Mouse (Mus musculus): Measurements from ENCODE around the gene Zcchc24. TPM values are rescaled to one million over a fixed set of nuclear protein-coding genes. Genes with fewer than 3 reads are reported as not detected.

Gene Zcchc24
- total and polyA plus RNA-seq, 2 experiments from 2014 or later = 13.9 to 34.3 TPM

GRCm38 (mm10) chr14:25765146-25765545 lies 3.7 kb downstream of the Zcchc24 start:
- Histone ChIP-seq H3K36me3 (ENCODE audit: insufficient read depth, low read length) (no peaks in the 10 kb centered on the region), H3K27me3 (ENCODE audit: insufficient read depth, low read length) (peaks cover 14% of the 10 kb centered on the region), H3K4me3 (ENCODE audit: low read depth, low read length) (no peak overlapping the region), H3K4me1 (ENCODE audit: insufficient read depth, low read length) (no peaks in the 10 kb centered on the region), H3K27ac (ENCODE audit: low read depth, low read length) (peak overlapping the region; percentile 62), H3K9ac (replicated peaks; ENCODE audit: low read length, poor library complexity, severe bottlenecking) (no peak overlapping the region), H3K9me3 (ENCODE audit: low read length) (no peaks in the 10 kb centered on the region), H3K4me2 (ENCODE audit: low read depth, low read length, poor library complexity, severe bottlenecking) (peak overlapping the region; percentile 20; the same call in 1 of the 2 replicates)
- ATAC-seq (ENCODE audit: low FRiP score) (no peak), DNase-seq (ENCODE audit: low spot score) (peak; percentile 30)
- 37% methylated on average over 12 of the region's 12 CpGs for WGBS
- no peak for TF ChIP-seq CTCF (IDR thresholded peaks at IDR 0.05)

DNA sequence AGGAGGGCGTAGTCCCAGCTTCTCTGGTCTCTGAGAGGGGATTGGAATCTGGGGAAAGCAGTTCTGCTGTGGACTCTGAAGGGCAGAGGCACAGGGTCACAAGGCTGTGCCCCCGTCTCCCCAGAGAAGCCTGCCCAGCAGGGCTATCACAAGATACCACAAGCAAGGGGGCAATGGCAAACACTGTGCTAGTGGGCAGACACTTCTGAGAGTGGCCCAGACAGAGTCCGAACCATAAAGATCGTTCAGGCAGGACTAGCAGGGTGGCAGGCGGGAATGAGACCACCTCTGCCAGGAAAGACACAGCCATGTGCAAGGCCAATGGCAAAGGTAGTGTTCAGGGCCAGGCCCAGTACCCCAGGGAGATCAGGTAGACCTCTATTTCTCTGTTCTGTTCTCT lies 7.7 kb downstream of the Zcchc24 start:
- H3K27me3 ChIP-seq (ENCODE audit: insufficient read depth, low read length) = no peaks in the 10 kb centered on the region
- H3K9me3 ChIP-seq (ENCODE audit: low read length) = no peaks in the 10 kb centered on the region
- DNase-seq (ENCODE audit: low spot score) (no peak), ATAC-seq (ENCODE audit: low FRiP score) (no peak)
- H3K36me3 ChIP-seq (ENCODE audit: insufficient read depth, low read length) = no peaks in the 10 kb centered on the region
- 0 out of 2 replicates have a peak, but pooled peaks cover 5% of the 10 kb centered on the region for H3K4me1 ChIP-seq (ENCODE audit: insufficient read depth, low read length)
- no peak overlapping the region for H3K4me3 ChIP-seq (ENCODE audit: low read depth, low read length)
- no peak overlapping the region for H3K27ac ChIP-seq (ENCODE audit: low read depth, low read length)
- H3K9ac ChIP-seq (replicated peaks; ENCODE audit: low read length, poor library complexity, severe bottlenecking) = no peak overlapping the region
- WGBS = 93% methylated on average over 5 of the region's 5 CpGs
- no peak for TF ChIP-seq CTCF (IDR thresholded peaks at IDR 0.05)
- no peak overlapping the region for H3K4me2 ChIP-seq (ENCODE audit: low read depth, low read length, poor library complexity, severe bottlenecking)

DNA sequence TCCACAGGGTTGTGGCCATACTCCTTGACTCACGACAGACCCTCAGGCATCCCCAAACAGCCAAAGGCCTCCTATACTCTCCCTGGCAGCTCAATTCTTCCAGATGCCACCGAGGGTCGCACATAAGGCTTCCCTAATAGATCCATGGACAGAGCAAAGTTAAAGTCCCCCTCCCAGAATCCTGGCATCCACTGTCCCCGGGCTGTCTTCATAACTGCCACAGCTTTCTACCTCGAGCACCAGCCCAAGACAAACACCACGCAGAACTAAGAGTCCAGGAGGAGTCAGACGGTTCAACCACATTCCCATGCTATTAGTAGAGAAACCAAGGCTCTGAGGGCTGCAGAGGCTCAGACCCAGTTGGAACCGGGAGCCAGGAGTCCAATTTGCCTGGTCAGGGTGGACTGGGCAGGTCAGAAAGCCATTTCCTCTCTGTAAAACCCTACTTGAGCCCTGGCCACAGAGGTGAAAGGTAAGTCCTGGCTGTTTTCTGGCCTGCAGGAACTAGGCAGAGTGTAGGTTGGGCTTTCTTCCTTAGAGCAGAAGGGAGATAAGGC lies 8.8 kb downstream of the Zcchc24 start:
- no peaks in the 10 kb centered on the region for H3K36me3 ChIP-seq (ENCODE audit: insufficient read depth, low read length)
- no peak overlapping the region for H3K4me2 ChIP-seq (ENCODE audit: low read depth, low read length, poor library complexity, severe bottlenecking)
- no peak for TF ChIP-seq CTCF (IDR thresholded peaks at IDR 0.05)
- no peak overlapping the region for H3K27ac ChIP-seq (ENCODE audit: low read depth, low read length)
- H3K4me3 ChIP-seq (ENCODE audit: low read depth, low read length) = no peak overlapping the region
- H3K9me3 ChIP-seq (ENCODE audit: low read length) = no peaks in the 10 kb centered on the region
- peaks cover 10% of the 10 kb centered on the region; the same call in 1 of the 2 replicates for H3K4me1 ChIP-seq (ENCODE audit: insufficient read depth, low read length)
- no peak overlapping the region for H3K9ac ChIP-seq (replicated peaks; ENCODE audit: low read length, poor library complexity, severe bottlenecking)
- H3K27me3 ChIP-seq (ENCODE audit: insufficient read depth, low read length) = no peaks in the 10 kb centered on the region
- WGBS = 75% methylated on average over 8 of the region's 8 CpGs
- no peak for DNase-seq (ENCODE audit: low spot score)
- no peak for ATAC-seq (ENCODE audit: low FRiP score)

- no peak for TF ChIP-seq CTCF (IDR thresholded peaks at IDR 0.05)
- H3K4me1 ChIP-seq (ENCODE audit: insufficient read depth, low read length) = peaks cover 10% of the 10 kb centered on the region
- no peak overlapping the region for H3K4me3 ChIP-seq (ENCODE audit: low read depth, low read length)
- H3K27me3 ChIP-seq (ENCODE audit: insufficient read depth, low read length) = no peaks in the 10 kb centered on the region
- no peak overlapping the region for H3K4me2 ChIP-seq (ENCODE audit: low read depth, low read length, poor library complexity, severe bottlenecking)
- ATAC-seq (ENCODE audit: low FRiP score) (no peak), DNase-seq (ENCODE audit: low spot score) (no peak)
- WGBS = 75% methylated on average over 7 of the region's 7 CpGs
- no peak overlapping the region for H3K9ac ChIP-seq (replicated peaks; ENCODE audit: low read length, poor library complexity, severe bottlenecking)
- no peaks in the 10 kb centered on the region for H3K36me3 ChIP-seq (ENCODE audit: insufficient read depth, low read length)
- H3K9me3 ChIP-seq (ENCODE audit: low read length) = no peaks in the 10 kb centered on the region
- no peak overlapping the region for H3K27ac ChIP-seq (ENCODE audit: low read depth, low read length)
These were observed 9.3 kb downstream of the Zcchc24 start for GRCm38 (mm10) chr14:25759551-25759950.

- Histone ChIP-seq H3K4me1 (ENCODE audit: insufficient read depth, low read length) (peaks cover 10% of the 10 kb centered on the region), H3K4me3 (ENCODE audit: low read depth, low read length) (no peak overlapping the region), H3K27ac (ENCODE audit: low read depth, low read length) (no peak overlapping the region), H3K9me3 (ENCODE audit: low read length) (no peaks in the 10 kb centered on the region), H3K36me3 (ENCODE audit: insufficient read depth, low read length) (no peaks in the 10 kb centered on the region), H3K9ac (replicated peaks; ENCODE audit: low read length, poor library complexity, severe bottlenecking) (no peak overlapping the region), H3K4me2 (ENCODE audit: low read depth, low read length, poor library complexity, severe bottlenecking) (no peak overlapping the region), H3K27me3 (ENCODE audit: insufficient read depth, low read length) (no peaks in the 10 kb centered on the region)
- no peak for TF ChIP-seq CTCF (IDR thresholded peaks at IDR 0.05)
- DNase-seq (ENCODE audit: low spot score) = no peak
- 82% methylated on average over 4 of the region's 4 CpGs for WGBS
- no peak for ATAC-seq (ENCODE audit: low FRiP score)
These were observed 10.9 kb downstream of the Zcchc24 start for GRCm38 (mm10) chr14:25757917-25758316.

DNA sequence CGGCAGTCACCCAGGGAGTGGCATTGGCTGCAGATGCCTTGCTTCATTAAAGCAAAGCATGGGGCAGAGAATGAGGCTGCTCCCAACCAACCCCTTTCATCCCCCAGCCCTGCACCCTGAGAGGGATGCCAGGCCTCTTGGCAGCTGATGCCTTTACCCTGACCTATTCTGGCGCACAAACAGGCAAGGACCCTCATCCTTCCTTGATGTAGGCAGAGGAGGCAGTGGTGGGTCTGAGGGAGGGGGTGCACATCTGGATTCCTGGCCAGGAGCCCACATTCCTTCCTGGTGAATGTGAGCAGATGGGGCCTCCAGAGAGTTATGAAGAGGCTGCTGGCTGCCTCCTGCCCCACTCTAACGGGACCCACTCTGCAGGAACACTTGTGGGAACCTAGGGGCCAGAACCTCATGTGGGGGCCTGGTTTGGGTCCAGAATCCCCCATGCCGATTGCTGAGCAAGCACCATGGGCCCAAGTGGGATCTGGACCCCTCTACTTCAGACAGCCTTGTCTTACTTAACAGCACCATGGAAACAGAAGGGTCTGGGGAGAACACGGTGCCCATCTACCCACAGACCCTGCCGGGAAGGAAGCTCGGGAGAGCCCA lies 12.4 kb downstream of the Zcchc24 start:
- ATAC-seq (ENCODE audit: low FRiP score) (peak; percentile 38; the same call in 1 of the 2 replicates), DNase-seq (ENCODE audit: low spot score) (peak; percentile 42)
- no peaks in the 10 kb centered on the region for H3K9me3 ChIP-seq (ENCODE audit: low read length)
- H3K36me3 ChIP-seq (ENCODE audit: insufficient read depth, low read length) = no peaks in the 10 kb centered on the region
- no peaks in the 10 kb centered on the region for H3K27me3 ChIP-seq (ENCODE audit: insufficient read depth, low read length)
- no peak overlapping the region for H3K4me2 ChIP-seq (ENCODE audit: low read depth, low read length, poor library complexity, severe bottlenecking)
- no peak for TF ChIP-seq CTCF (IDR thresholded peaks at IDR 0.05)
- no peak overlapping the region for H3K9ac ChIP-seq (replicated peaks; ENCODE audit: low read length, poor library complexity, severe bottlenecking)
- 61% methylated on average over 7 of the region's 7 CpGs for WGBS
- H3K27ac ChIP-seq (ENCODE audit: low read depth, low read length) = no peak overlapping the region; the same call in none of the 2 replicates
- peaks cover 10% of the 10 kb centered on the region for H3K4me1 ChIP-seq (ENCODE audit: insufficient read depth, low read length)
- H3K4me3 ChIP-seq (ENCODE audit: low read depth, low read length) = no peak overlapping the region

Data from midbrain, postnatal 0 days (tissue).